Mouse (Mus musculus): ENCODE results near the gene Naxe.

Naxe gene

DNA sequence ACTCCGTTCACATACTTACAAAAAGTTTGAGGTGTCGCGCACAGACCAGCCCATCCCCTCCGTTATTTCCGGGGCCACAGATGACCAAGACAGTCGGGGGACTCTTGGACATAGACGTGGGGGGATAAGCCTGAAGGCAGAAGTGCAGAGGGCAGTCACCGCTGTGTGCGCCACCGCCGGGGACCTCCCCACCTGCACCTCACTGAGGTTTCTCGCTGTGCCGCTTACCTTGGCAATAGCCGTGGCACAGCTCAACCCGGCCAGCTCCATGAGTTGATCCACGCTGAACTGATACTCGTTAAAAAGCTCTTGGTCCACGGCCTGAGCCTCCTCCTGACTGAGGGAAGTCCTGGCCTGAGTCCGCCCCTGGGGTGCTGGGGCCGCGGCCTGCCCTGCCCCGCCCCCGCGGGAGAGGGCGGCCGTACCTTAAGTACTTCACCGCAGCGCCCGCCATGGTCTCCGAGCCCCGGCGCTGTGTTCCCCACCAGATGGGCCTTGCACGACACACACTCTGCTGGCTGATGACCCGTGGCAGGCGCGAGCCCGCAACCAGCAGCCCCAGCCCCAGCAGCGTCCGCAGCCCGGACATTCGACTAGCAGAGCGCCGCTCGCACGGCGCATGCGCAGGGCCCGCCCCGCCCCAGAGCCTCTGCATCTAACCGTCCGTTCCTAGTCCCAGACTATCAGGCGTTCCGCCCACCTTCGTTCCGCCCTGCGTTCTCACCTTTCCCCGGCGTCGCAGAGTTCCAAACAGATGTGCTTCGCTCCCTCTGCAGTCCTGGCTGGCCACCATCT, at the start of gene Naxe:
Naxe (minus strand) TSS at position 594 of the 795 bp plus-strand sequence.
- peak; percentile 74 for DNase-seq (ENCODE audit: low read depth, low spot score)

DNA sequence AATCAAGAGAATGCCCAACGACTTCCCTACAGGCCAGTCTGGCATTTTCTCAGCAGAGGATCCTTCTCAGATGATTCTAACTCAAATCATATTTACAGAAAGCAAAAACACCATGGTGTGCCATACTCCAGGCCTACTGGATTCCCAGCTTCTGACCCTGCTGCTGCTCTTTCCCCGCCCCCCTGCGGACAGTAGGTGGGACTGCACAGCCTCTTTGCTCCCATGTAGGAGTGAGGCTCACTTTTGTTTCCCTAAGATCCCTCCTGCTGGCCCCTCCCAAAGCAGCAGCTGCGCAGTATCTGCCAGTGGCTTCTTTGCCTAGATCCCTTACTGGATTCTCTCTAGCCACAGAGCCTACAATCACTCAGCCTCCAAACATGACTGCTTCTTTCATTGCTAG, 47.8 kb upstream of the Naxe start:
- no peak for DNase-seq (ENCODE audit: low read depth, low spot score)

DNA sequence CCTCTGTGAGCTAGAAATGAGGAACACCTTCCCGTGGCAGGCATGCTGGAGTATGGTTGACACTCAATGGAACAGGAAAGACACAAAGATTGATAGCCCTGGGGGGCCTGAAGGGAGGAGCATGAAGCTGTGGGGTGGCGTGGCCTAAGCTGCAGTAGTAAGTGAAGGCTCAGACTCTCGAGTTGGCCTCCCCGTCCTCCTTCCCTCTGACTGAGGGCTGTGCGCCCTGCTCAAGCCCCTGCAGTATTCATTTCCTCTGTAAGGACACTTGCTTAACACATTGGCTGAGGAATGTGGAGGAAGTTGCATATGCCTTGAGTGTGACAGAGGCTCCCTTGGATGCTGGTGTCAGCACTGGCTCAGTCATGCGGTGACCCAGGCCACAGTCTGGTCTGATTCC, 44.3 kb upstream of the Naxe start:
- DNase-seq (ENCODE audit: low read depth, low spot score), result no peak

DNA sequence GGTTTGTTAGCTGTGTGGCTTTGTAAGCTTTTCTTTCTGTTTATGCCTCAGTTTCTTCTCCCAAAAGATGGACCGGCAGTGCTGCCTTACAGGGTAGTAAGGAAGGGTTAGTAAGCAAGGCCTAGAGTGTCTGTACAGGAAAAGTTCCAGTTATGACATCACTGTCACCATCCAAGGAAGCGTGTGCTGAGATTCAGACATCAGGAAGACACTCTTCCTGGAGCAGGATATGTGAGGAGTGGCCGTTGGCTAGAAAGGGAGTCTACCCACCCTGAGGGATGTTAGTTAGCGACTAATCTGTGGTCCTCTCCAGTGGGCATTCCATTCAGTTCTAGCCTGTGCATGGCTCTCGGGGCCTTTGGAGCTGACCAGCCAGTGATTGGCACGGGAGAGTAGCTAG, 43.9 kb upstream of the Naxe start:
- DNase-seq (ENCODE audit: low read depth, low spot score), result no peak

DNA sequence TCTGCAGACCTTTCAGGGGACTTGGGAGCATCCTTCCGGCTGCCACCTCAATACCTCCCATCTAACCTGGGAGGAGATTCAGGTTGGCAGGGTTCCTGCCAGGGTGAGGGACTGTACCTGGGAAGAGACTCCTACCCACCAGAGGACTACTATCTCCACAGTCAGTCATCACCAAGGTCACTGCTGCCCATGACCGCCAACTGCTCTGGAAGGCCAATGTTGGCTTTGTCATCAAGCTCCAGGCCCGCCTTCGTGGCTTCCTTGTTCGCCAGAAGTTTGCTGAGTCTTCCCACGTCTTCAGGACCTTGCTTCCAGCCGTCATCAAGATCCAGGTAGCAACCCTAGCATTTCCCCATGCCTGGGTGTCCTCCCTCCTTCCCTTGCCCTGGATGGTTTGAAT, 43.4 kb upstream of the Naxe start:
- no peak for DNase-seq (ENCODE audit: low read depth, low spot score)

DNA sequence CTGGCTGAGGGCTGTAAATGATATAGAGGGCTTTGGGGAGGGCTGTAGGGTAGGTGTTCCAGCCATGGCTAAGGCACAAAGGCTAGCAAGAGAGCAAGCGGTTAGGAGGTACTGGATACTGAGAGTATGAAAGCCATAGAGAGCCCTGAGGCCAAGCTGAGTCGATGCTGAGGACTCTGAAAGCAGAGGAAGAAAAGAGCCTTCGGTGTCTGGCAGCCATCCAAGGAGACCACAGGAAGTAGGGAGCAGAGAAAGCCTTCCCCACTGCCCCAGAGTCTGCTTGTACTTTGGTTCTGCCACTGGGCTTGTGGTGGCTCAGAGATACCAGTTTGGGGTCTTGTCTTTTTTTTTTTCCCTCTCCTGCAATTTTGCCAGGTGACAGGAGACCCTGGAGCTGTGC, 42.0 kb upstream of the Naxe start:
- DNase-seq (ENCODE audit: low read depth, low spot score), result no peak

DNA sequence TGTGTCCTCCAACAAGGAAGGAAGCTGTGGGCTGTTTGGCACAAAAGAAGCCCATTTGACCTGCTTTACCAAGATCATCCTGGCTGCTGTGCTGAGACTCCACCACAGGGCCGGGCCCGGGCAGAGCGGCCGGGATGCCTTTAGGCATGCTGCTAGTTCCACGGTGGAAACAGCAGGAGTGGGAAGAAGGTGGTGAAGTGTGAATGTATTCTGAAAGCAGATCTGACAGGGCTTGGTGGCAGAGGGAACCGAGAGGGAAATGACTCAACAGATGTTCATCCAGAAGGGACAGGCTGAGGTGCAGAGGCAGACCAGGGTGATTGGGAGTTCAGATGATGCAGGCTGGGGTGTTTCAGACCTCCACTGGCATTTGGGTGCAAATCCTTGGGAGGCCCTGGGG, 39.4 kb upstream of the Naxe start:
- DNase-seq (ENCODE audit: low read depth, low spot score), result no peak

DNA sequence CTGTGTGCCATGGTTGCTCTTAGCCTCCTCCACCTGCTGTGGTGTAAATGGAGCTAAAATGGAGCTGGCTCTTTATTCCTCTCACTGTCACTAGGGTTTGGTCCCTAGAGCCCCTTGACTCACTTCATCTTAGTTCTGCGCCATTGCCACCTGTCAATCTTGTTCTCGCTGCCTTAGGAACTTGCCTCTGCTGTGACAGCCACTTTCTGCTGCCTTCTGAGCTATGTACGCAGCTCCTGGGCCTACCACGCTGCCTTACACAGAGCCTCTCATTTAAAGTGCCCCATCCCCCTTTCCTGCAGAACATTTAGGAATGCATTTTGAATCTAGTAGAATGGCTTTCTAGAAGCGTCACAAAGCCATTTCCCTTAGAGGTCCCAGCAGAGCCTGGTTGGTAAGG, 35.8 kb upstream of the Naxe start:
- DNase-seq (ENCODE audit: low read depth, low spot score), result no peak

DNA sequence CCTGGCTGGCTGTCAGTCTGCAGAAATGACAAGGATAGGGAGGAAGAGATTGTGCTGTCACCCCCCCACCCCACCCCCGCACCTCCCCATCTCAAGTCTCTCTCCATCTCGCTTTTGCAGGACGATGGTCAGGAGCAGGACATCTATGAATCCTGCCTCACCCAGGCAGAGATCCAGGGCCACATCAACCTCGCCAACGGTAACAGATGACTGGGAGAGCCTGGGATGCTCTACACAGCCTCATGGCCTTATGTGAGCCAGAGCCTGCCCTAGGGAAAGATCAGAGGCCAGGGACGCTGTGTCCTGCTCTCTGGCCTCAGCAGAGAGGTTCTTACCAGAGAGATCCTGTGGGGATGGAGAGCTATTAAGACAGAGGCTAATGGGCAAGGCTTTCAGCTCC, 32.3 kb upstream of the Naxe start:
- no peak for DNase-seq (ENCODE audit: low read depth, low spot score)

DNA sequence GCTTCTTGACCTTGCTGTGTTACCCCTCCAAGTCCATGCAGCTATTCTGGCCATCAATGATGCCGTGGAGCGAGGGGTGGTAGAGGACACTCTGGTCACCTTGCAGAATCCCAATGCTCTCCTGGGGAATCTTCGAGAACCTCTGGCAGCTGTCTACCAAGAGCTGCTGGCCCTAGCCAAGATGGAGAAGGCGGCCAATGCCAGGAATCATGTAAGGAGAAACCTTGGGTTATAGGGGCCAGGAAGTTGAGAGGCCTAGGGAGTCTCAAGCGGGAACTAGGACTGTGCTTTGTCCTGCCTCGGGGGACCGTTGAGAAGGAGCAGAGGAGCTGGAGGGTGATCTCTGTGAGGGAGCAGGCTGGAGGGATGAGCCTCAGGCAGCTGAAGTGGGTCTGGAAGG, 31.8 kb upstream of the Naxe start:
- no peak for DNase-seq (ENCODE audit: low read depth, low spot score)

DNA sequence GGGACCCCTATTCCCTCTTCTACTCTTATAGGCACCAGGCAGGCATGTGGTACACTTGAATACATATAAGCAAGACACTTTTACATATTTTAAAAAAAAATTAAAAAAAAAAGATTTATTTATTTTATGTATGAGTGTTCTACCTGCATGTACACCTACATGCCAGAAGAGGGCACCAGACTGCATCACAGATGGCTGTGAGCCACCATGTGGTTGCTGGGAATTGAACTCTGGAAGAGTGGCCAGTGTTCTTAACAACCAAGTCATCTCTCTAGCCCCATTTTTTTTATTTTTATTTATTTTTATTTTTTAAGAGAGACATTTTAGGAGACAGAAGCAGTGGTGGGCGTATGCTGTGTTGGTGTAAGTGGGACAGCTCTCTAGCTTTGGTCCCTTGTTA, 29.4 kb upstream of the Naxe start:
- DNase-seq (ENCODE audit: low read depth, low spot score), result no peak

DNA sequence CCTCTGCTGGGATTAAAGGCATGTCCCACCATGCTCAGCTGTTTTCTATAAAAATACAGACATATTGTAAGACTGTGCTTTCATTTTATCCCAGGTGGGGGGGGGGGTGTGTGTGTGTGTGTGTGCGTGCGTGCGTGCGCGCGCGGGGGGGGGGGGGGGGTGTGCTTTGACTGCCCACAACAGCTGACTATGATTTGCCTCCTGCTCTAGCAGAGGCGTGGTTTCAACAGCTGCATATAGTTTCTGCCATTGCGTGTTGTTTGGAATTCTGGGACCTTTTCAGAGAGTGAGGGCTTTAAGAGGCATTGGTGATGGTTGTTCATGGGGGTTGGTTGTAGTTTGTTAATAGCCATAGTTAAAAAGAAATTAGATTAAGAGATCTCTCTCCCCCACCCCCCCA, 27.2 kb upstream of the Naxe start:
- DNase-seq (ENCODE audit: low read depth, low spot score), result no peak

DNA sequence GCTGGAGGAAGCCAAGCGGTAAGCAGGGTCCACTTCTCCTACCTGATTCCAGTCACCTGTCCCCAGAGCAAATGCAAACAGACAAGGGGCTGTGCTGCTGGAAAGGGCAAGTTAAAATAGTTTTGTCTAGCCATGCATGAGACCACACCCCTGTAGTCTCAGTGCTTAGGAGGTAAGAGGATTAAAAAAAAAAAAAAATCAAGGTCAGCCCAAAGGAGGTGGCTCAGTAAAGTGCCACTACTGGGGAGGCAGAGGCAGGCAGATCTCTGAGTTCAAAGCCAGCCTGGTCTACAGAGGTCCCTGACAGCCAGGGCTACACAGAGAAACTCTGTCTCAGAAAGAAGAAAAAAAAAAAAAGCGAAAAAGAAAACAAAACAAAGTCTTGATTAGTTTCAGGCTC, 25.7 kb upstream of the Naxe start:
- no peak for DNase-seq (ENCODE audit: low read depth, low spot score)

DNA sequence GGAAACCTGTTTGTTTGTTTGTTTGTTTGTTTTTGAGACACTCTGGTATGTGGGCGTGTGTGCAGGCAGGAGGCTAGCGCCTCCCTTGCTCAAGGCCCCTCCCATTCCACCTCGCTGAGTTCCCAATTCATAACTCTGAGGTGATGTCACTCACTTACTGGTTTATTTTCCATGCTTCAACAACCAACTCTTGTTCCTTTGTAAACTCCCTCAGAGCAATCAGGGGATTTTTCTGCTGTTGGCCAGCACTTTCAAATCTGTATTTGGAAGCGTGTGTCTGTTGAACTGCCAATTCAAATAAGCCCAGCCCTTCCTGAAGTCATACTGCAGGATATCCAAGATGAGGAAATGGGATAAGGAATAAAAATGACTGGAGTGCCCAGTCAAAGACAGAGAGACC, 24.4 kb upstream of the Naxe start:
- DNase-seq (ENCODE audit: low read depth, low spot score), result no peak

DNA sequence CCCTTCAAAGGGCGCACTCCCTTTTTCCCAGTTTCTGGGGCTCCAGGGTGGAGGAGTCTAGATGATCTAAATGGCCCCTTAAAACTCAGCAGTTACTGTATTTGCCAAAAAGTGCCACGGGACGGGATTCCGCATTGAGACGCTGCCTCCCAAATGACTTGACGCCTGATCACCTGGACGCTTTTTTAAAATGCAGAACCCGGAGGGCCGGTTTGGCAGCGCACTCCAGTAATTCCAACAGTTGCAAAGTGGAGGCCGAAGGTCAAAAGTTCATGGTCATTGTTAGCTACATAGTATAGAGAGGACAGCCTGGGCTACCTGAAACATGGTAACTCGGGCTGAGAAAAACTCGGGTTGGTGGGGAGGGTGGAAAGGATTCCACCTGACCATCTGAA, 23.9 kb upstream of the Naxe start:
- no peak for DNase-seq (ENCODE audit: low read depth, low spot score)

DNA sequence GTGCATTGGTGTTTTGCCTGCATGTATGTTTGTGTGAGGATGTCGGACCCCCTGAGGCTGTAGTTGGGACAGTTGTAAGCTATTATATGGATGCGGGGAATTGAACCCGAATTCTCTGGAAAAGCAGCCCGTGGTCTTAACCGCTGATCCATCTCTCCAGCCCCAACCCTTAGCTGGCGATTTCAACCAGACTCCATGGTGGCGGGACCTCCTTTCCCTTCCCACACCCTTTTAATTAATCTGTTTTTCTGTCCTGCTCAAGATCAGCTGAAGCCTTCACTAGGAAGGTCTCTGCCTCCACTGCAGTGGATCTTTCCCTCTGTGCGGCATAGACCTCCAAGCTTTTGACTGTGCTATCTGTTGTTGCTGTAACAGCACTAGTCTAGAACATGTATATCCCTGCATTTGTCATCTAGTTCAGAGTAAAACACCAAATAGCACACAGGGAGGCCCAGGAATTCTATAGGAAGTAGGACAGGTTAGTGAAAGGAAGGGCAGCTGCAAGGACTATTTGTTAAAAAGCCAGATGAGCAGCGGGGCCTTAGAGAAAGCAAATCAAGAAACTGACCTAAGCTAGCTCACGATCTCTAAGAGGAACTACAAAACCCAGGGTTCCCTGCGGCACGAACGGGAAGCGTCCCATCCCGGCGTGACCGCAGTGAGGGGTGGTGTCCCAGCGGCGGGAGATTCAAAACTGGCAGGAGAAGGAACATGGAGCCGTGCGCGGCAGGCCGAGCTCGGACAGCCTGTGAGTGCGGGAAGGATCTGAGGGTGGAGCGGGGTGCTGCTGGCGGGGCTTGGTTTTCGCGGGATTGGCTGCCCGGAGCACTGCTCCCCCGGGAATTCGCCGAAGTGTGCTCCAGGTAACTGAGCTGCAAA, 23.3 kb upstream of the Naxe start, which contains the start of gene Iqgap3:
Iqgap3 (plus strand) TSS at position 627 of the 879 bp plus-strand sequence.
- DNase-seq (ENCODE audit: low read depth, low spot score), result peak; percentile 71

DNA sequence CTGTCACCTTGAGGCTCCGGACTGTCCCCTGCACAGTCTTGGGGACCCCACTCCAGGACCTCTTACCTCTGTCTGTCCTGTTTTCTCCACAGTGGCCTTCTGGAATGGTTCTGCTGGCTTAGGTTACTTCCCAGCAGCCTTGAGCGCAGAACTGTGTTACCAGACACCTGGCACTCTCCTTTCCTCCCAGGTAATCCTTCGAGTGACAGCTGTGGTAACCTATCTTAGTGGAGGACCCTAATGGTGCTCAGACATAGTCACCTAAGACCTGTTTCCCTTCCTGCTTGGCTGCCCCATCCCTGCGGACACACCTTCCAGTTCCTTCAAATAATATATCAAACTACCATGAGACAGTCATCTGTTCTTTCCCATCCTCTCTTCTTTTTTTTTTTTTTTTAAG, 19.9 kb upstream of the Naxe start, which contains the start of gene Ttc24:
Ttc24 (minus strand) TSS at position 101 of the 400 bp plus-strand sequence.
- no peak for DNase-seq (ENCODE audit: low read depth, low spot score)

DNA sequence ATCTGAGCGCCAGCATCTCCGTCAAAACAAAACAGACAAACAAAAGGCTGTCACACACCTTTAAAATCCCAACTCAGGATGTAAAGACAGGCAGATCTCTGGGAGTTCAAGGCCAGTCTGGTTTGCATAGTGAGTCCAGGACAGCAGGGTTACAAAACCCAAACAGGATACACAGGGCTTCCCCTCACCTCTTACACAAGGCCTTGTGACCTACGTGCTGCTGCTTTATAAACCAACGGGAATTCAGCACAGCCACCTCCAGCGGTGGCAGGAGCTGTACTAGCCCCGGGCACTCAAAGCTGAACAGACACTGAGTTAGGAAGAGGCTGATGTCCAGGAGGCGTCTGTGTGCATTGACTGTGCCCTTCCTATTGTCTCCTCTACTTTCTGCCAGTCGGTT, 19.1 kb upstream of the Naxe start:
- no peak for DNase-seq (ENCODE audit: low read depth, low spot score)

DNA sequence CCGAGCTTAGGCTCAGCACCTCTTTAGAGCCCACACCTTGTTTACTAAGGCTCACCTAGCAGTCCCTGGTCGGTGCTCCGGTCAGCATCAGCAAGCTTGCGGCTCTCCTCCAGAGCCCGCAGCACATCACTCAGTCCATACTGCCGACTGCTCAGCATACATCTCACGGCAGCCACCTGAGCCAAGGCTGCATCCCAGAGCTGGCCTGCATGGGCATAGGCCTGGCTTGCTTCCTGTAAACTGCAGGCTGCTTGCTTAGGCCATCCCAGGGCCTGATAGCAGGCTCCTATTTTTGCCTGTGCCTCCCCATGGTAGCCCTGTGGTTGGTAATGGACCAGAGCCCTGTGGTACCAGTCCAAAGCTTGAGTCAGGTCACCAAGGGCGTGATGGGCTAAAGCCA, 16.5 kb upstream of the Naxe start:
- DNase-seq (ENCODE audit: low read depth, low spot score), result no peak

DNA sequence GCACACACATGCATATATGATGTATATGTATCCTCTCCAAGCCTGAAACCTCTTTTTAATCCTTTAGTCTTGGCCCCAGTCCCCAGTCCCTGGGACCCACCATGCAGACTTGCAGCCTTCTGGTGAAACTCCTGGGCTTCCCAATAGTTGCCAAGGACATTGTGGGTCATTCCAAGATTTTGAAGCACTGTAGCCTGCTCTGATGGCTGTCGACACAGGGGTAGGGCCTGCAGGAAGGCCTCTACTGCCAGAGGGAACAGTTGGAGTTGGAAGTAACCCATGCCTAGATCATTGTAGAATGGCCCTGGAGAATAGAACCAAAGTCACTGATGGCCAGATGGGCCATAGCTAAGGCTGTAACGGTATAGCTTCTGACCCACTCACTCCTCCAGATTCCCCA, 16.1 kb upstream of the Naxe start:
- DNase-seq (ENCODE audit: low read depth, low spot score), result no peak

DNA sequence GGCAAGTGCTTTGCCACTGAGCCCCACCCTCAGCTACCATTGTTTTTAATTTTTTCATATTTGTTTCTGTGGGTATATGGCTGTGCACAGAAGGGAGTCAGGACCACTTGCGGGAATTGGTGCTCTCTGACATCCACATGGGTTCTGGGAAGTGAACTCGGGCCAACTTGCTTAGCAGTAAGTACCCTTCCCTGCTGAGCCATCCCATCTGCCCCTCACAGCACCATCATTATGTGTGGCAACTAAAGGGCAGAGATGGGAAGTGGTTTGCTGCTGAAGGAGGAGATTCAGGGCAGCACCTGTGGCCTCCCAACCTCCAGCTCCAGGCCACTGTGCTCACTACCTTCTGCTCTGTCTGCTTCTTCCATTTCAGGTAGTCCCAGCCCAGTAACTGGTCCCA, 15.3 kb upstream of the Naxe start:
- no peak for DNase-seq (ENCODE audit: low read depth, low spot score)

DNA sequence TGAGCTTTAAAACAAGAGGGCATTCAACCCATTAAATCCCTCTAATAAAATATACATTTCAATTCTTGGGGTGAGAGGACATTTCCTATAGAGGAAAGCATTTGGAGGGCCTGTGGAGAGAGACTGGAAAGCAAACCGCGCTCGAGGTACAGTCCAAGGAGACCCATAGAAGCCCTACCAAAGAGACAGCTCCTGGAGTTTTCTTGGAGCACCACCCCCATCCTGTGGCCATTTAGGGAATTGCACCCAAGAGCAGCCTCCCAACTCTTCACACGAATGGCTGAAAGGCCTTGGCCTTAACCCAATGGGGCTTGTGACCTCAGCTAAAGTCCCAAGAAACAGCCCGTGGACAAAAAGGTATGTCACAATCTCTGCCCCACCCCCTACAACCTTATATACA, 13.5 kb upstream of the Naxe start:
- DNase-seq (ENCODE audit: low read depth, low spot score), result peak; percentile 46

DNA sequence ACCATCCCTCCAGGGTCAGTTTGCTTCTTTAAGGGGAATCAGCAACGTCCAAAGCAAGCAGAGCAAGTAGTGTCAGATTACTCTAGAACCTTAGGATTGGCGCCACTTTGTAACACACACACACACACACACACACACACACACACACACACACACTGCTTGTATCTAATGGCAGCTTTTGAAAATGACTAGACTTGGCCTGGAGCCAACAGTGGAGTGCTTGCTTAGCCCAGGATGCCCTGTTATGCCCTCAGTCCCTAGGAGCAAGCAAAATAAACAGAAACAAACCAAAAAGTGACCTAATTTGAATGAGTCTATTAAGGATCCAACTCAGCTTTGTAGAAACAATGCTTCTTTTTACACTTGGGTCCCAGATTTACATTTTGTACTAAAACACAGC, 10.1 kb upstream of the Naxe start:
- no peak for DNase-seq (ENCODE audit: low read depth, low spot score)

Measured in brain, embryonic 18.5 days (tissue).